Mouse (Mus musculus) frontal cortex, postnatal 36 days (tissue): ENCODE data around the gene Frmd4b.

Source experiments
- DNase-seq, 2 experiments: peaks; one replicate each; pipeline ENCODE4 v3.0.0; 2022; ENCODE audit warnings: low spot score in 2 of 2

The Frmd4b gene

DNA sequence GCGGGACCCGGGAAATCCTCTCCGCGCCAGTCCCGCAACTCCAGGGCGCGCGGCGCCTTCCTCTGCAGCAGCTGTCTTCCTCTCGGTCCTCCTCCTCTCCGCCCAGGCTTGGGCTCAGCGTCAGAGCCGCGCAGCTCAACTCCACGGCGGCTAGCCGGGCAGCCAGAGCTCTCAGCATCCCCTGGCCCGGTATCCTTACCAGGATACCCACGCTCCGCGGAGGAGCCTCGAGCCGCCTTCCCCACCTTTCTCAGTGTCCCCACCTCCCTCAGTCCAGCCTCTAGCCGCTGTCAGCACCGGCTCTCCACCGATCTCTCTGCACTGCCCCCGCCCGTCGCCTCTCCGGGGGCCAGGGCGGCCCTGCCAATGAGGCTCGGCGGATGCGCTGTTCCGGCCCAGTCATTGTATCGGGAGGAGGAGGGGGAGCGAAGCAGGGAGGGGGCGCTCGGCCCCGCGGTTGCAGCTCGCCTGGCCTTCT is at the start of gene Frmd4b:
Frmd4b (minus strand) TSS at position 276 of the 478 bp plus-strand sequence.
- peak; percentile 64 to 74 for DNase-seq

GRCm38 (mm10) chr6:97666417-97666816 is 49.1 kb upstream of the Frmd4b start:
- no peak for DNase-seq

DNA sequence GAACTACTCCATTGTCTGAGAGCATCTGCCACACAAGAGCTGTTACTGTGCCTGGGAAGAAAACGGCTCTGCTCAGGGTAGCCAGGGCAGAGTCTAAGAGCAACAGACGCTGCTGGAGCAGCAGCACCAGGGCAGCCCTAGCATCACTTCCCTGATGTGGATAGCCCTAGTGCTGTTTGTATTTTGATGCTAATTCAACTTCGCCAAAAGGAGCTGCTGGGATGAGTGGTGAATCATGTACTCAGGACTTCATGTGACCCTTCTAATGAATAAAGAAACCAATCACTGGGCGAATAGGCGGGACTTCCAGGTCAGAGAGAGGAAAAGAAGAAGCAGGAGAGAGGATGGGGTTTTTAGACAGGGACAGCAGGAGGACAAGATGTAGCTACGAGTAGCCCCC is 41.6 kb upstream of the Frmd4b start:
- no peak for DNase-seq

- no peak for DNase-seq
These were observed 38.6 kb upstream of the Frmd4b start for GRCm38 (mm10) chr6:97655986-97656385.

GRCm38 (mm10) chr6:97647501-97647900 is 30.2 kb upstream of the Frmd4b start:
- DNase-seq: no peak

GRCm38 (mm10) chr6:97623330-97623729 is 6.0 kb upstream of the Frmd4b start:
- DNase-seq: no peak

GRCm38 (mm10) chr6:97622236-97622635 is 4.9 kb upstream of the Frmd4b start:
- DNase-seq: no peak

GRCm38 (mm10) chr6:97617774-97618173 is 433 bp upstream of the Frmd4b start:
- DNase-seq: no peak

- DNase-seq: peak; percentile 11 to 28
These were observed 579 bp downstream of the Frmd4b start for GRCm38 (mm10) chr6:97616658-97617265.

DNA sequence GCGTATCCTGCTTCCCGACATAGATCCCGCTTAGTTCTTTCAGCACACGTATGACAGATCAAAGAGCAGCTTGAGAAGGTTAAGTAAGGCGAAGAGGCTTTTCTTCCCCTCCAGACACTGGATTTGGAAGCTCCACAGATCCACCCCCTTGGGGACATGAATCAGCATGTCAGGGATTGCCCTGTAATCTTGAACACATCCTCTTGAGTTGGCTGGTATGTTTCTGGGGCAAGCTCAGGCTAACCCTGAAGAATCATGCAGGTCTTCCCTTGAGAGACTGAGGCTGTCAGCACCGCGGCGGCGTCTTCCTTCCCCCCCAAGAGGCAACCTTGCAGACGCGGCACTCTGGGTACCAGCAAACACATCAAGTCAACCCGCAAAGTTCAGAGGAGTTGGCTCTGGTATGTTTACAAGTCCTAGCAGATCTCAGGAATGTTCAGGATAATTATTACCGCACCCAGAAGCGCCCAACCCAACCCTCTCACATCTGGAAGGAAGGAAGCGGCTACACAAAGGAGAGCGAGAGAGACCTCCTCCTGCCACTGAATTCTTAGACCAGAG is 1.4 kb downstream of the Frmd4b start:
- DNase-seq: peak in 1 of 2 experiments; percentile 8

DNA sequence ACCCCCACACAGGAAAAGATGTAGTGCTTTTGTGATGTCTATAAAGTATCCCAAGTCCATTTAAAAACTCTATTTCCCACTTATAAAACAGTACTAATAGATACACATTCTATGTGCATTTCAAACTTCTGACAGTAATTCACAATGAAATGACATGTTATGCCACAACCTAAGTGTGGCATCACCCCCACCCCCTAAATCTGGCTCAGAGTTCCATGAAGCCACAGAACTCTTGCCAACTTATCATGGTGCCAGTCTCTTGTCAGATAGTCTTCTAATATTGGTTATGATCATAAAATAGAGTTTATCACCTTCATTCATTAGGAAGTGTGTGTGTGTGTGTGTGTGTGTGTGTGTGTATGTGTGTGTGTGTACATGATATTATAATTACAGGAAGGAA is 3.2 kb downstream of the Frmd4b start:
- DNase-seq: no peak

DNA sequence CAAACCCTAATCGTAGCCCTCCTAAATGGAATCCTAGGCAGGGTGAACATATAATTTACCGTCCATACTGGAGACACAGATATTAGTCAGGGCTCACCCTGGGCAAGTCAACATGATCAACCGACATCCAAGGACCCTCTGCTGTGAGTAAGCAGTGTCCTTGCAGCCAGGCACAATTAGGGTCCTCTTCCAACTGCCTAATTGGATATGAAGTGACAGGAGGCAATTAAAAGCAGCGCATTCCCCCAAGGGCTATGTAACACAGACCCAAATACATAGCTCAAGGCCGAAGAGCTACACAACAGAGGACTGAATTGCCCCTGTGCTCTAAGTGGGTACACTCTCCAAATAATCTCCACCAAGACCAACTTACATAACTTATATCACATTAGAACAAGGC is 4.5 kb downstream of the Frmd4b start:
- no peak for DNase-seq

- no peak for DNase-seq
These were observed 7.3 kb downstream of the Frmd4b start for GRCm38 (mm10) chr6:97610051-97610450.

DNA sequence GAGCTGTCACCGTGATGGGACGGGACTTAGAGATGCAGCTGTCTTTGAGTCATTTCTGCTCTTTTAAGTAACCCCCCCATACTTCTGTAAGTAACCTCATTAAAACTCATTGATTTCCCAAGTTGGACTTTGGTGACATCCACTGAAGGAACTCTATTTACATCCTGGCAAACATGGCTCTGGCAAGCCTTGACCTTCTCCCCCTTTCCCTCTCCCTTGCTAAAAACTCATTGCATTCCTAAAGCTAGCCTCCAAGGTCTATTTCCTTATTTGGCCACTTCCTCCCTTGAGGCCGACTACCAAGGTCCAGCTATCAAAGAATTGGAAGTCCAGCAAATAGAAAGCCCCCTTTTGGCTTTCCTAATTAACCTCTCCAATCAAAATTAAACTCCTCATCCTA is 9.7 kb downstream of the Frmd4b start:
- no peak for DNase-seq

- no peak for DNase-seq
These were observed 22.1 kb downstream of the Frmd4b start for GRCm38 (mm10) chr6:97595218-97595617.

- no peak for DNase-seq
These were observed 22.8 kb downstream of the Frmd4b start for GRCm38 (mm10) chr6:97594589-97594988.

GRCm38 (mm10) chr6:97590230-97590629 is 27.1 kb downstream of the Frmd4b start:
- no peak for DNase-seq

DNA sequence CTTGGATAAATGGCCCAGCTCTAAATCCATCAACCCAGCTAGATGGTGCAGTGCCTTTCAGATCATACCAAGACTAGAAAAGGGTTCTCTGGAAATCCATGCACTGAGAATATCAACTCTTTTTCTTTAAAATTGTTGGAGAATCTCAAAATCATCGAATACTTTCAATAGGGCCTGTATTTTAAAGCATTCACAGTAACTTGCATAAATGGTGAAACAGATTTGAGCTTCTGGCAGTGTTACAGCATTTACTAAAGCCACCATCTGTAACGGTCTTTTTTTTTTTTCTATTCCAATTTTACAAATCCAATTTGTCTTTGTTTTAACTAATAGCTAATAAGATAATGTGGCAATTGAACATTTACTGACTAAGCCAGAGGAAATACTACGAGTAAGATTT is 27.8 kb downstream of the Frmd4b start:
- no peak for DNase-seq

DNA sequence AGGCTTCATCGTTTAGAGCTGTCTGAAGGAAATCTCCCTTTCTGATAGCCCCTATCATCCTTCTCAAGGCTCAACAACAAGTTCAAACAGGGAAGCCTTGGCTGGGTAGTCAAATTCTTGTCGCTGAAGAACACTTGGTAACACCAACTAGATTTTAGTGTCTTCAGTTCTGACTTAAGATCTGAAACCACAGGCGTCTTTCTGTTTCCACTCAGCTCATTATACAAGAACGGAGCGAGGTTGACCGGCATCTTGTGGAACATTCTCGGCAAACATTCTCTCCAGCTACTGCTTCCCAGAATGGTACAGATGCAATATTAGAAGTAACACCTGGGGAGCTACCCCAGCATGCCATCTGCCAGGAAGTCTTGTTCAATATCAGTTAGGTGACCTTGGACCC is 28.3 kb downstream of the Frmd4b start:
- DNase-seq: no peak

GRCm38 (mm10) chr6:97586606-97587005 is 30.7 kb downstream of the Frmd4b start:
- no peak for DNase-seq

- no peak for DNase-seq
These were observed 31.3 kb downstream of the Frmd4b start for GRCm38 (mm10) chr6:97586024-97586423.

DNA sequence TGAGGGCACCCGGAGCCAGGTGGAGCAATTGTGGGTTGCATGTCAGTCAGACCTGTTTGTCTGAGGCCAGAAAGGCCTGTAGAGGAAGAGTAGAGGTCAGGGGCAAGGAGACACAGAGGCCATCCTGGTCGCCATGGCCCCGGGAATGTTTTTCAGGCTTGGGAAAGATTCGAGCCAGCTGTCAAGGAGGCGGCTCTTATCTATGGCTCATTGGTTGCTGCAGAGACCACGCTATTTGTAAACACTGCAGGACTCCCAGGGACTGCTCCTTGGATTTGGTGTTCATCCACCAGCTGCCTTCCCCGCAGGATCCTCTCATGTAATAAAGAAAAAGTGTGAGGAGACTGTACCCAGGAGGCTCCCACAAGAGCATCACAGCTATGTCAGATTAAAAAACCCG is 34.6 kb downstream of the Frmd4b start:
- DNase-seq: no peak

DNA sequence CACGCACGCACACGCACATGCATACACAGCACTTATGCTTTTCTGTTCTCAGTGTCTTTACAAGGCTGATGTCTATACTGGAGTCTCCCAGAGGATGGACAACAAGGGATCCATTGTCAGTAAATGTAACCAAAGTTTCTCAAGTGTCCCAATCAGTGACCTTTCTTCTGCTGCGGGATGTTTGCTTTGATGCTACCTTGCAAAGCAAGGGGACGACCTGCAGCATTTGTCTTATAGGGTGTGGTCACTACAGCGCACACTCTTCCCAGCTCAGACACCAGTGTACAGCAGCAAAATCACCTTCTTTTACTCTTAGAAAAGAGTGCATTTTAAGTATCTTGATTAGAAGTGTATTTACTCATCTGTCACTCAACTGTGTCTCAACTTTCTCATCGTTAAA is 35.4 kb downstream of the Frmd4b start:
- DNase-seq: no peak
